Mouse (Mus musculus) heart, embryonic 12.5 days (tissue): ENCODE data around the gene Mmaa. TPM values are rescaled to one million over a fixed set of nuclear protein-coding genes. Genes with fewer than 3 reads are reported as not detected.

Experiments
- ATAC-seq: fragments of 200-750 bp; cut with Nextera tagmentation; 2 replicates; pipeline ENCODE4 v1.8.0; 2017; ENCODE audit warnings: moderate TSS enrichment, moderate library complexity; ENCODE audit not compliant: insufficient number of reproducible peaks, low FRiP score
- H3K27ac ChIP-seq: fragments of 300-500 bp; sonication (generic); 2 replicates; pipeline ENCODE4 v1.5.1; 2016; ENCODE audit warnings: mild to moderate bottlenecking, moderate library complexity; ENCODE audit not compliant: poor library complexity, severe bottlenecking
- H3K27me3 ChIP-seq: fragments of 300-500 bp; sonication (generic); replicated peaks from 2 replicates; pipeline ENCODE4 v1.6.1; 2016; ENCODE audit warnings: mild to moderate bottlenecking, moderate library complexity
- H3K36me3 ChIP-seq: fragments of 300-500 bp; sonication (generic); 2 replicates; pipeline ENCODE4 v1.6.1; 2016; ENCODE audit warnings: mild to moderate bottlenecking, moderate library complexity
- H3K4me1 ChIP-seq: fragments of 300-500 bp; sonication (generic); replicated peaks from 2 replicates; pipeline ENCODE4 v1.6.1; 2016; ENCODE audit warnings: mild to moderate bottlenecking
- H3K4me2 ChIP-seq: fragments of 300-500 bp; sonication (generic); 2 replicates; pipeline ENCODE4 v1.6.1; 2016; ENCODE audit warnings: mild to moderate bottlenecking, moderate library complexity
- H3K4me3 ChIP-seq: fragments of 300-500 bp; sonication (generic); 2 replicates; pipeline ENCODE4 v1.5.1; 2016; ENCODE audit warnings: mild to moderate bottlenecking
- H3K9ac ChIP-seq: fragments of 300-500 bp; sonication (generic); 2 replicates; pipeline ENCODE4 v1.6.1; 2016; ENCODE audit warnings: mild to moderate bottlenecking, moderate library complexity
- H3K9me3 ChIP-seq: fragments of 300-500 bp; sonication (generic); replicated peaks from 2 replicates; pipeline ENCODE4 v1.6.1; 2016; ENCODE audit warnings: mild to moderate bottlenecking, moderate library complexity
- WGBS: fragments of 180-500 bp; shearing (Covaris S2); methylation state at CpG from one replicate; pipeline ENCODE4 v1.1.7; 2016; 5-methylcytosine and 5-hydroxymethylcytosine counted together
- polyA plus RNA-seq: library from polyadenylated mRNA; unstranded; fragments of >200 nt; fragmentation: Nextera tagmentation; extraction: Ambion mirVana; gene quantifications from 2 replicates; pipeline ENCODE4 v1.2.1, GENCODE M21; 2016

Gene Mmaa
- polyA plus RNA-seq, result 11.1 and 12.1 TPM in 2 replicates

- 1% methylated on average over 68 of the region's 74 CpGs for WGBS
- ATAC-seq, result peak; percentile 98
- Histone ChIP-seq H3K36me3 (no peaks in the 10 kb centered on the region), H3K27me3 (no peaks in the 10 kb centered on the region), H3K4me3 (peak within 1 kb of the TSS; percentile 69), H3K27ac (peak within 1 kb of the TSS; percentile 96), H3K9me3 (no peaks in the 10 kb centered on the region), H3K4me2 (peak within 1 kb of the TSS; percentile 81), H3K4me1 (peaks cover 21% of the 10 kb centered on the region), H3K9ac (peak within 1 kb of the TSS; percentile 83)
Observed at GRCm38 (mm10) chr8:79294610-79295275, at the start of gene Mmaa. TSS of gene Mmaa (minus strand) at chr8:79294937.

DNA sequence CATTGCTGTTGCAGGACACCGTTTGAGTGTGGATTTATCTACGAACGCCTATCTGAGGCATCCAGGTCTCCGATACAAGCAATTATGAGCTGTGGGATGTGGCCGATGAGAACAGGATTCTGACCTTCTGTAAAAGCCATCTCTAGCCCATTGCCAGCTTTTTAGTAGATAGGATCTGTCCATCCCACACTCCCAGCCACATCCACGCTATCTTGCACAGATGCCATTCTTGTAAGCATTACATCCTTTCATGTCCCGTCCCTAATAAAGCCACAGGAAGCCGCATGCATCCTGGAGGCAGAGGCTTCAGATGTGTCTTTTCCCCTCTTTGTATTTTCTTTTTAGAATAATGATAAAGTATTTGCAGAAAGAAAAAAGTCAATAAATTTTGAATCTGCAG is 46.5 kb upstream of the Mmaa start:
- H3K27ac ChIP-seq, result no peak overlapping the region
- no peak overlapping the region for H3K4me3 ChIP-seq
- peaks cover 56% of the 10 kb centered on the region for H3K36me3 ChIP-seq
- no peak for ATAC-seq
- no peaks in the 10 kb centered on the region for H3K4me1 ChIP-seq
- no peak overlapping the region for H3K4me2 ChIP-seq
- 54% methylated on average over 8 of the region's 8 CpGs for WGBS
- no peaks in the 10 kb centered on the region for H3K27me3 ChIP-seq
- no peaks in the 10 kb centered on the region for H3K9me3 ChIP-seq
- H3K9ac ChIP-seq, result no peak overlapping the region

DNA sequence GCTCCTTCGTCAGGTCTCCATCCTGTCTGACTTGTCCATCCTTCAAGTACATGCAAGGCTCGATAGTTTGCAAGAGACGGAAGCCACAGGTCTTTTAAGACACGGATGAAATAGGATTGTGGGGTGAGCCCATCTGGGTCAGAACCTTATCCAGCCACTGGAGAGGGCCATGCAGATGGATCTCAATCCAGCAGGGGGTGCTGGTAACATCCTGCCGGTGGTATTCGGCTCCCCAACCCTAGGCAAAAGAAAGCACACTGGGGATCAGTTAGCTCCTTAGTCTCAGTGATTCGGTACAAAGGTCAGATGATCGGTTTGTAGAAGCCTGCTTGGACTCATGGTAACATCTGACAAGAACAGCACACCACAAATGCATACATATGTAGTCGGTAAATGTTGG is 44.8 kb upstream of the Mmaa start:
- Histone ChIP-seq H3K4me3 (no peak overlapping the region), H3K4me1 (no peaks in the 10 kb centered on the region), H3K9me3 (no peaks in the 10 kb centered on the region), H3K36me3 (peaks cover 52% of the 10 kb centered on the region), H3K4me2 (no peak overlapping the region), H3K9ac (no peak overlapping the region), H3K27me3 (no peaks in the 10 kb centered on the region), H3K27ac (no peak overlapping the region)
- no peak for ATAC-seq
- 79% methylated on average over 9 of the region's 9 CpGs for whole genome bisulfite sequencing

GRCm38 (mm10) chr8:79338619-79339018 is 43.9 kb upstream of the Mmaa start:
- 82% methylated on average over 10 of the region's 10 CpGs for WGBS
- no peak overlapping the region for H3K27ac ChIP-seq
- H3K9me3 ChIP-seq, result peaks cover 3% of the 10 kb centered on the region; the same call in 1 of the 2 replicates
- no peak overlapping the region for H3K9ac ChIP-seq
- H3K4me2 ChIP-seq, result no peak overlapping the region
- no peaks in the 10 kb centered on the region for H3K27me3 ChIP-seq
- H3K4me3 ChIP-seq, result no peak overlapping the region
- peaks cover 47% of the 10 kb centered on the region for H3K36me3 ChIP-seq
- ATAC-seq, result no peak
- no peaks in the 10 kb centered on the region for H3K4me1 ChIP-seq

DNA sequence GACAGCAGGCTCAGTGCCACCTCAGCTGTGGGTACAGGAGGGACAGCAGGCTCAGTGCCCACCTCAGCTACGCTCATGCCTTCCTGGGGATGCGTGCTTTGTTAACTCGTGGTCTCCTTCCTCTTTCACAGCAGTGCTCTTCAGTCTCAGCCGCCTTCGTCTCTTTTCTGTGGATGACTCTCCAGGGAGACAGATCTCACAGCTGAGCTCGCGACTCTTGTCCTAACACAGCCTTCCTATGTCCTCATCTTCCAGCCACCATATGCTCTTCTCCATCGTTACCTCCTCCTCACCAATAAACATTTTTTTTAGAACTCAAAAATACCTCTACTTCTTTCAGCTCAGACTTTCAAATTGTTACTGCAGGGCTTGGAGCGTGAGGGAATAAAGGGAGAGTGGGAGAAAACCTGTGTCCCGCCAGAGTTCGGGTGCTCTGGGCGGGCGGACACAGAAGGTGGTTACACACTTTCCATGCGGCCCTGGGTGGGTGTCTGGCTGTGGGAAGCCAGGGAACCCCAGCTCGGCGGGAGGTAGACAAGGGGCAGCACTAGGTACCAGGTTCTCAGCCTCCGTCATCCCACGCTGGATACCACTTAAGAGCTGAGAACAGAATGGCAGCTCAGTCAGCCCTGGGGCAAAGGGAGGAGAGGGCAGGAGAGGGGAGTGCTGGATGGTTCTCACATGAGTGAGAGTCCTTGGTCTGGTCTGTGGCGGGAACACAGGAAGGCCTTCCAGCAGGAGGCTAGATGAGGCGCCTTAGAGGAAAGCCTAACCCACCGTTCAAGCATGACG is 37.6 kb upstream of the Mmaa start:
- Histone ChIP-seq H3K4me1 (peaks cover 9% of the 10 kb centered on the region), H3K9ac (no peak overlapping the region), H3K4me2 (no peak overlapping the region), H3K27me3 (no peaks in the 10 kb centered on the region), H3K27ac (no peak overlapping the region), H3K9me3 (peaks cover 13% of the 10 kb centered on the region), H3K4me3 (no peak overlapping the region), H3K36me3 (peaks cover 13% of the 10 kb centered on the region)
- WGBS, result 86% methylated on average over 22 of the region's 22 CpGs
- no peak for ATAC-seq

- ATAC-seq, result no peak
- Histone ChIP-seq H3K27me3 (no peaks in the 10 kb centered on the region), H3K4me1 (peaks cover 12% of the 10 kb centered on the region), H3K9ac (no peak overlapping the region), H3K4me2 (no peak overlapping the region), H3K9me3 (peaks cover 13% of the 10 kb centered on the region), H3K27ac (no peak overlapping the region), H3K36me3 (peaks cover 9% of the 10 kb centered on the region), H3K4me3 (no peak overlapping the region)
- 84% methylated on average over 2 of the region's 2 CpGs for WGBS
Observed at GRCm38 (mm10) chr8:79331571-79331970, 36.8 kb upstream of the Mmaa start.

- H3K27ac ChIP-seq, result no peak overlapping the region
Observed at GRCm38 (mm10) chr8:79331017-79331416, 36.3 kb upstream of the Mmaa start.

GRCm38 (mm10) chr8:79329735-79330134 is 35.0 kb upstream of the Mmaa start:
- no peak for ATAC-seq
- no peak overlapping the region for H3K4me2 ChIP-seq
- H3K27ac ChIP-seq, result no peak overlapping the region
- H3K36me3 ChIP-seq, result peaks cover 9% of the 10 kb centered on the region
- peaks cover 13% of the 10 kb centered on the region for H3K9me3 ChIP-seq
- WGBS, result 92% methylated on average over 2 of the region's 2 CpGs
- no peaks in the 10 kb centered on the region for H3K27me3 ChIP-seq
- no peak overlapping the region for H3K4me3 ChIP-seq
- no peak overlapping the region for H3K9ac ChIP-seq
- peaks cover 12% of the 10 kb centered on the region for H3K4me1 ChIP-seq

More at GRCm38 (mm10) chr8:79331017-79331416, 36.3 kb upstream of the Mmaa start:
- WGBS, result 65% methylated on average over 9 of the region's 9 CpGs
- Histone ChIP-seq H3K4me1 (peaks cover 12% of the 10 kb centered on the region), H3K9ac (no peak overlapping the region), H3K9me3 (peaks cover 13% of the 10 kb centered on the region), H3K4me3 (no peak overlapping the region), H3K36me3 (peaks cover 9% of the 10 kb centered on the region), H3K4me2 (no peak overlapping the region), H3K27me3 (no peaks in the 10 kb centered on the region)
- no peak for ATAC-seq

DNA sequence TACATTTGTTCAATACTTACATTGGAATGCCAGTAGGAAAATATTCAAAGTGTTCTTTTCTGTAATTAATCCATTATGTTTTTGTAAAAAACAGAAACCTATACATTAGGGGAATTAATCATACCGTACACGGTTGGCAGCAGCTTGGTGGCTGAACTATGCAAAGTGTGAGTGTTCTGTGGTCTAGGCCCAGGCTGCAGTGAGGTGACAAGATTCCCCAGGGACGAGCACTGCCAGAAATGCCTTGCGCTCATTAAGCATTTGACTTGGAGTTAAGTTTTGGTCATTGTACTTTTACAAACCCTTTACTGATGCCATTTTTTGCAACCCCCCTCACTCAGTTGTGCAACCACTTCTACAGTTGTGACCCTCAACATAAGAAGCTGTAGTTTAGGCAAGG is 34.4 kb upstream of the Mmaa start:
- Histone ChIP-seq H3K27ac (no peak overlapping the region), H3K9me3 (peaks cover 13% of the 10 kb centered on the region), H3K4me3 (no peak overlapping the region), H3K4me1 (peaks cover 12% of the 10 kb centered on the region), H3K36me3 (peaks cover 9% of the 10 kb centered on the region), H3K4me2 (no peak overlapping the region), H3K27me3 (no peaks in the 10 kb centered on the region), H3K9ac (no peak overlapping the region)
- WGBS, result 86% methylated on average over 4 of the region's 4 CpGs
- ATAC-seq, result no peak

DNA sequence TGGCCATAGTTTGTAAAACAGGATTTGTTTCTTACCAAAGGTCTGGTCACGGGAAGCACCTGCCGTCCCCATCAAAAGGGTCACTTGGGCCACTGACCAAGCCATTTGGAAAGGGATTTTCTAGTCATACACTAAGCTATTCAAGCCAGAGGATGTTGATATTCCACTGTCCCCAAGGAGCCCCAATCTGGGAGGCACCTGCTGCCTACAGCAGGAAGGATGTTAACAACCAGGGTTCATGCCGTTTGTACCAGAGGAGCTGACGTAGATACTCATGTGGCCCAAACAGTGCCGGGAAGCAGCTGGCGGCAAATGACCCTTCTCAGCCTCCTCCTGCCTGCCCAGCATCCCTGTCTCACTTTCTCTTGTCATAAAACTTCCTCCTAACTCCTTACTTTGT is 30.8 kb upstream of the Mmaa start:
- Histone ChIP-seq H3K9ac (no peak overlapping the region), H3K27ac (no peak overlapping the region), H3K9me3 (no peaks in the 10 kb centered on the region), H3K4me2 (no peak overlapping the region), H3K27me3 (no peaks in the 10 kb centered on the region), H3K4me3 (no peak overlapping the region), H3K4me1 (peaks cover 5% of the 10 kb centered on the region; the same call in 1 of the 2 replicates), H3K36me3 (no peaks in the 10 kb centered on the region)
- no peak for ATAC-seq
- WGBS, result 78% methylated on average over 6 of the region's 6 CpGs

DNA sequence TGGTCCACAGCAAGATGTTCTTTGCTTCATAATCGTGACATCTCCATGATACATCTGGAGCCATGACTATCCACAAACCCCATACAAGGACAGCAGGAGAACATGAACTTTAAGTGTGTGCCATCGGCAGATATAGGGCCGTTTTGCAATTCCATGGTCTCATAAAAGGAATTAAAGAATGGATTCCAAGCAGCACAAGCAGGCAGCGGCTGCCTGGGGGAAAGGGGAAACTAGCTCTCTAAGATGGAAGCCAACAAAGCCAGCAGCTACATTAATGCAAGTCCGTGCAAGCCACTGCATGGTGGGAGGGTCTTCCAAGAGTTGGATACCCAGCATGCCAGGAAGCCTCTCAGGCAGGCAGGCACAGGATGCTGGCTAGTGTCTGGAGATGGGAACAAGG is 30.2 kb upstream of the Mmaa start:
- Histone ChIP-seq H3K9ac (no peak overlapping the region), H3K36me3 (no peaks in the 10 kb centered on the region), H3K27me3 (no peaks in the 10 kb centered on the region), H3K27ac (no peak overlapping the region), H3K9me3 (no peaks in the 10 kb centered on the region), H3K4me1 (peaks cover 5% of the 10 kb centered on the region; the same call in 1 of the 2 replicates), H3K4me2 (no peak overlapping the region), H3K4me3 (no peak overlapping the region)
- 75% methylated on average over 5 of the region's 5 CpGs for WGBS
- ATAC-seq, result no peak
